Mouse (Mus musculus): ENCODE measurements around the gene Gm5617.

DNA sequence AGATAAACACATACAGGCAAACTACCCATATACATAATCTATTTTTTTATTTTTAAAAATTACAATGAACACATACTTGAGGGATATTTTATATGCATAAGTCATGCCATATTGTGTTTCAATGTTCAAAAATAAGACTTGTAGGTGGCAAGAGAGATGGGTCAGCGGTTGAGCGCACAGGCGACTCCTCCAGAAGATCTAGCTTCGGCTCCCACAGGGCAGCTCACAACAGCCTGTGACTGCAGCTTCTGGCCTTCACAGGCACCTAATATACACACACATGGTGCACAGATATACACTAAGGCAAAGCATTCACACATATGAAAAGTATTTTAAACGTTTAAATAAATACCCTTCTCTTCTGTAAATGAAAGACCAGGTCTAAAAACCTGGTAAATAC lies 35.9 kb upstream of the Gm5617 start:
- TF ChIP-seq POLR2A (IDR thresholded peaks at IDR 0.05; ENCODE audit: extremely low read depth, insufficient read depth, low read length) (no peak), CTCF (IDR thresholded peaks at IDR 0.05; ENCODE audit: low read depth, low read length) (no peak)

All from liver, adult 2 months (tissue).